Mouse (Mus musculus) C2C12 (cell line): ENCODE data around the gene Fabp6.

Source experiments
- CEBPB ChIP-seq: IDR thresholded peaks from one replicate; pipeline ENCODE4 v1.6.1; 2011; ENCODE audit warnings: low read depth, mild to moderate bottlenecking, control low read depth, moderate library complexity
- CTCF ChIP-seq: IDR thresholded peaks from one replicate; pipeline ENCODE4 v1.5.1; 2011; ENCODE audit not compliant: control insufficient read depth, insufficient read depth, insufficient read length
- MAX ChIP-seq: IDR thresholded peaks from one replicate; pipeline ENCODE4 v1.6.1; 2011; ENCODE audit warnings: mild to moderate bottlenecking, control low read depth
- USF1 ChIP-seq: IDR thresholded peaks from one replicate; pipeline ENCODE4 v1.6.1; 2011; ENCODE audit warnings: low read depth, mild to moderate bottlenecking, control low read depth, moderate library complexity

DNA sequence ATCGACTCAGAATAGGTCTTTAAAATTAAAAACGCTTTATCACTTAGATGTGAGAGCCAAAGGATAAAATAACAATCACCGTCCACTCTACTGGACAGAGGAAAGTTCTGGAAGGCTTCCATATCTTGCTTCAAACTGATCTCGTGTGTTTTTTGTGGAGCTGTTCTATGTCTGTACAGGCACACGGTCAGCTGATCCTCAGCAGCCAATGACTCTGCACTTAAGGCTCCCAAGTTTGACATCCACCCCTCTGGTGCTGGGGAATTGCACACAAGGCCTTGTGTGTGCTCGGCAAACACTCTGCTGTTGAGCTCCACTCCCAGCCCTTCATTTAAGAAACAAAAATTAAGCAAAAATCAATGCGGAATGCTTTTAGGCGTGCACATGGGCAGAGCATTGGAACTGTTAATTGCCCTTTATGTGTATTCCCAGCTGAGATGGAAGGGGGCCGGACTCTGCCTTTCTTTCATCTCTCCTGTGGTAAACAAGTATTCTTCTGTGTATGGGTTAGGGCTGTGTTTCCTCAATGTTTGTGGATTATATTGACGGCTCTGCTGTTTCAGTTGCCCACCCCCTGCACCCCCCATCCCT, 37.6 kb downstream of the Fabp6 start:
- no peak for TF ChIP-seq CEBPB
- no peak for TF ChIP-seq USF1
- no peak for TF ChIP-seq CTCF
- TF ChIP-seq MAX: no peak
